Mouse (Mus musculus) kidney, postnatal 25 days (tissue): Measurements from ENCODE around the gene Pkd1.

Source experiments
- DNase-seq, 2 experiments: peaks; one replicate each; pipeline ENCODE4 v3.0.0; 2021; ENCODE audit warnings: mixed read lengths in 2 of 2

The Pkd1 gene

DNA sequence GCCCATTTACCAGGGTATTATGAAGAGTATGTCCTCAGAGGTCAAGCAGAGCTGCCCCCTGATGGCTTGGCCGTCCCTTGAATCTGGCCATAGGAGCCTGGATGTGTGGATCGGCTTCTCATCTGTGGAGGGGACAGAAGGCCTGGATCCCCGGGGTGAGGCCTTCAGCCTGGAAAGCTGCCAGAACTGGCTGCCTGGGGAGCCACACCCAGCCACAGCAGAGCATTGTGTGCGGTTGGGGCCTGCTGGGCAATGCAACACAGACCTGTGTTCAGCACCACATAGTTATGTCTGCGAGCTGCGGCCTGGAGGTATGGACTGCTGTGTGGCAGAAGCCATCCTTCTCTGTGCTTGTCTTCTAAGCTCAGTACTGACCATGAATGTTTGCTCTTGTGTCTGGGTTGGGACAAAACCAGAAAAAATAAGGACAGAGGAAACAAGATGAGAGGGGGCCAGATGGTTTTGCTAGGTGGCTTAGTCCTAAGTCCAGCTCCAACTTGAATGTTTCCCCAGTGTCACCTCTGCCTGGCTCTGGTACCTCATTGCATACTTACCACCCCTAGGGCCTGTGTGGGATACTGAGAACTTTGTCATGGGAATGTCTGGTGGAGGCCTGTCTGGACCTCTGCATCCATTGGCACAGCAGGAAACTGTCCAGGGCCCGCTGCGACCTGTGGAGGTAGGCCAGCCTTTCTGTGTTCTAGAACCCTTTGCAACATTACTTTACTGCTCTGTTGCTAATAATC is 17.6 kb downstream of the Pkd1 start:
- peak; percentile 44 to 61 for DNase-seq

DNA sequence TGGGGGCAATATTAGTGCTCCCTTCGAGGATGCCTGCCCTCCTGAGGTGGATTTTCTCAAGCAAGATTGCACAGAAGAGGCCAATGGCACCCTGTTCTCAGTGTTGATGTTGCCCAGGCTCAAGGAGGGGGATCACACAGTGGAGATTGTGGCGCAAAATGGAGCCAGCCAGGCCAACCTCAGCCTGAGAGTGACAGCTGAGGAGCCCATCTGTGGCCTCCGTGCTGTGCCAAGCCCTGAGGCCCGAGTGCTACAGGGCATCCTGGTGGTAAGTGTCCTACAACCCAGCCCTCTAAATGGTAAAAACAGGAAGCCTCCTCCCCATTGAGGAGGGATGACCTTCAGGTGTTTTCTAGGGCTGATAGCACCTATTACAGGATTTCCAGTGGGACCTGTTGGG is 20.2 kb downstream of the Pkd1 start:
- DNase-seq, result no peak

DNA sequence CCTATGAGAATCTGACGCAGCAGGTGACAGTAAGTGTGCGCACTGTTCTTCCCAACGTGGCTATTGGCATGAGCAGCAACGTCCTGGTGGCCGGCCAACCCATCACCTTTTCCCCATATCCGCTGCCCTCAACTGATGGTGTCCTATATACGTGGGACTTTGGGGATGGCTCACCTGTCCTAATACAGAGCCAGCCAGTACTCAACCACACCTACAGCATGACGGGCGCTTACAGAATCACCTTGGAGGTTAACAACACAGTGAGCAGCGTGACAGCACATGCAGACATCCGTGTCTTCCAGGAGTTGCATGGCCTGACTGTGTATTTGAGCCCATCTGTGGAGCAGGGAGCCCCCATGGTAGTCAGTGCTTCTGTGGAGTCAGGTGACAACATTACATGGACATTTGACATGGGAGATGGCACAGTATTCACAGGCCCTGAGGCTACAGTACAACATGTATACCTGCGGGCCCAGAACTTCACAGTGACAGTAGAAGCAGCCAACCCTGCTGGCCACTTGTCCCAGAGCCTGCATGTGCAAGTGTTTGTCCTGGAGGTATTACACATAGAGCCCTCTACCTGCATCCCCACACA is 23.1 kb downstream of the Pkd1 start:
- no peak for DNase-seq

DNA sequence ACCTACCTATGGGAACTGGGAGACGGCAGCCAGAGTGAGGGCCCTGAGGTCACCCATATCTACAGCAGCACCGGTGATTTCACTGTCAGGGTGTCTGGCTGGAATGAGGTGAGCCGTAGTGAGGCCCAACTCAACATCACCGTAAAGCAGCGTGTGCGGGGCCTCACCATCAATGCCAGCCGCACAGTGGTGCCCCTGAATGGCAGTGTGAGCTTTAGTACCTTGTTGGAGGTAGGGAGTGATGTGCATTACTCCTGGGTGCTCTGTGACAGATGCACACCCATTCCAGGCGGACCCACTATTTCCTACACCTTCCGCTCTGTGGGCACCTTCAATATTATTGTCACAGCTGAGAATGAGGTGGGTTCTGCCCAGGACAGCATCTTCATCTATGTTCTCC is 24.2 kb downstream of the Pkd1 start:
- DNase-seq, result no peak

DNA sequence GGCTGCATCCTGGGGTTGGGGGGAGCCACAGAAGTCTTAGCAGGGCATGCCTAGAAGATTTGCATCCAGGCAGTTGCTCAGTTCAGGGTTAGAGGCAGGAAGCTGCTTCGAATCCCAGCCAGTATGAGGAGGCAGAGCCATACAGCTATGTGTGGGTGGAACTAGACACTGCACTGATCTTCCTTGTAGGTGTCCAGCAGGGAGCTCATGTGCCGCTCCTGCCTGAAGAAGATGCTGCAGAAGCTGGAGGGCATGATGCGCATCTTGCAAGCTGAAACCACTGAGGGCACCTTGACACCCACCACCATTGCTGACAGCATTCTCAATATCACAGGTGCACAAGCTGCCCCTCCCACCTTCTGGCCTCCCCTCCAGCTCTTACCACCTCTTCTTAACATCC is 29.9 kb downstream of the Pkd1 start:
- DNase-seq, result no peak

DNA sequence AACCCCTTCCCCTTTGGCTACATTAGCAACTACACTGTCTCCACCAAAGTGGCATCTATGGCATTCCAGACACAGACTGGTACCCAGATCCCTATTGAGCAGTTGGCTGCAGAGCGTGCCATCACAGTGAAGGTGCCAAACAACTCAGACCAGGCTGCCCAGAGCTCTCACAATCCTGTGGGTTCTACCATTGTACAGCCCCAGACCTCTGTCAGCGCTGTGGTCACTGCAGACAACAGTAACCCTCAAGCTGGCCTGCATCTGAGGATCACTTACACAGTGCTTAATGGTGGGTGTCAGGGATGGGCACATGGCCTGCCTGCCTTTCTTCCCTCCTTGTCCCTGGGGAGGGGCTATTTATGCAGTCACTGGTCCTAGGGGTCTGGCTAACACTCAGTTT is 30.7 kb downstream of the Pkd1 start:
- no peak for DNase-seq

DNA sequence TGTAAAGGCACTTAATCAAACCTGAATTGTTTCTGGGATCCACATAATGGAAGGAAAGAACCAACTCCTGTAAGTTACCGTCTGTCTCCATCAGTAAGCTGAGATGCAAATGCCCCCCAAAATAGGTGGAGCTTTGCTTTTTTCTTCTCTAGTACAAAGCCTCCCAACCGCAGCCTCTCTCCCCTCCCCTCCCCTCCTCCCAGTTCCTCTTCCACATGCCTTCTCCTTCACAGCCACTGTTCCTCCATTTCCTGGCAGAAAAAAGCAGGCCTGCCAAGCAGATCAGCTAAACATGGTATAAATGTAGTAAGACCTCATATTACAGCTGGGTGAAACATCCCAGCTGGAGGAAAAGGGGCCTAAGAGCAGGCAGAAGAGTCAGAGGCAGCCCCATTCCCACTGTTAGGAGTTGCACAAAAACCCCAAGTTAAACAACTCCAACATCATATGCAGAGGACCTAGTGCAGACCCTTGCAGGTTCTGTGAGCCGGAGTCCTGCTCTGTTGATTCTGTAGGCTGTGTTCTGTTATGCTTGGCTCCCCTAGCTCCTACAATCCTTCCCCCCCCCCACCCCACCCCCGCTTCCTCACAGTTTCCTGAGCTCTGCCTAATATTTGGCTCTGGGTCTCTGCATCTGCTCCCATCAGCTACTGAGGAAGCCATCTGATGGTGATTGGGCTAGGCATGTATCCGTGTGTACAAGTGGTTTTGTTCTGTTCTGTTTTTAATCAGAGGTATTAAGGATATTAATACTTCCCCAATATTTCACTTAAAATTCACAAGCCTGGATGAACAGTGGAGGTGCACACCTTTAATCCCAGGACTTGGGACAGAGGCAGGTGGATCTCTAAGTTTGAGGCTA is 34.2 kb downstream of the Pkd1 start:
- no peak for DNase-seq

DNA sequence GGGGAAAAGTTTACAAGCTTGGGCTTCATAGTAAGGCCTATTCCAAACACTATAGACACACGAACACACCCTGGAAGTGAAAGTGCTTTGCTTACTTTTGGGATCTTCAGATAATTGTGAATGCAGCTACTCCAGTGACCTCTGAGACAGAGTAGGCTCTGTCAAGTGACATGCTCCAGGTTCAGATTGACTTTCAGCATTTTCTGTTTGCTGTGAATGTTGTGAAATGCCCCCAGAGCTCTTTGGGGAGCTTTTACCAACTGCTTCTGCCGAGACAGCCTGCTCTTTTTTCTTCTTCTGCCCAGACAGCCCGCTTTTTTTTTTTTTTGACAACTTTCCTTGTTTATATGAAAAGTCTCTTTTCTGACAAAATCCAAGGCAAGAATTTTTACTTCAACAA is 34.9 kb downstream of the Pkd1 start:
- DNase-seq, result no peak

DNA sequence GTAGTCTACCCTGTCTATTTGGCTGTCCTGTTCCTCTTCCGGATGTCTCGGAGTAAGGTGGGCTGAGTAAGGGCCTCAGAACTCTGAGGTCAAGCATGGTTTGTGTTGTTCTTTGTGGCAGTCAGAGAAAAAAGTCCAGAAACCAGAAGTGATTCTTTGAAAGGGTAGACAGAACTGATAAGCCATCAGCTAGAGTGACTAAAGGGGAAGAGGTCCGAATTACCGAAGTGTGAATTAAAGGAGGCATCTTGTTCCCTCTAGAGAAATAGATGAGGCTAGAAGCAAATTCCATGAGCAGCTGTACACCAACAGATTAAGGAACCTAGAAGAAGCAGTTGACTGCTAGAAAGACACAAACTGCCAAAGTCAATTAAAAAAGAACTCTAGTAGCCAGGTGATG is 36.9 kb downstream of the Pkd1 start:
- no peak for DNase-seq

DNA sequence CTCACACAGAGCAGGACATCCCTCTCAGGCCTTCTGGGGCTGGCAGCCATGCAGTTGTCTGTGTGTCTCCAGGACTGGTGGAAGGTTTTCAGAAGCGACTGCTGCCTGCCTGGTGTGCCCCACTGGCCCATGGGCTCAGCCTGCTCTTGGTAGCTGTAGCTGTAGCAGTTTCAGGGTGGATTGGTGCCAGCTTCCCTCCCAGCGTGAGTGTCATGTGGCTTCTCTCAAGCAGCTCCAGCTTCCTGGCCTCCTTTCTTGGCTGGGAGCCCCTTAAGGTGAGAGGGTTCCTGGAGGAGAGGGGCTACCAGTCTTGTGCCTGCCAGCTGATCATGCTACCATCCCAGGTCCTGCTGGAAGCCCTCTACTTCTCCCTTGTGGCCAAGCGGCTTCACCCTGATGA is 41.3 kb downstream of the Pkd1 start:
- no peak for DNase-seq

DNA sequence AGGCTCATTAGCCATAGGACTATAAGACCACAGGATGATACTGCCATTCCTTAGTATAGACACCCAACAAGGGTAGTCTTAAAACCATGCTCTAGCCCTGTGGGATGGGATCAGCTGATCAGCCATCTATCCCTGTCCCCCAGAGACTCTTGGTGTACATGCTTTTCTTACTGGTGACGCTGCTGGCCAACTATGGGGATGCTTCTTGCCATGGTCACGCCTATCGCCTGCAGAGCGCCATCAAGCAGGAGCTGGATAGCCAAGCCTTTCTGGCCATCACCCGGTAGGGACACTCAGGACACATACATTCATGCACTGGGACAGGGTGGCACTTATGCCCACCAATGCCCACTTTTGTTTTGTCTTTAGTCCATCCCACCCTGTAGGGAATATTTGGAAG is 42.1 kb downstream of the Pkd1 start:
- DNase-seq, result no peak

DNA sequence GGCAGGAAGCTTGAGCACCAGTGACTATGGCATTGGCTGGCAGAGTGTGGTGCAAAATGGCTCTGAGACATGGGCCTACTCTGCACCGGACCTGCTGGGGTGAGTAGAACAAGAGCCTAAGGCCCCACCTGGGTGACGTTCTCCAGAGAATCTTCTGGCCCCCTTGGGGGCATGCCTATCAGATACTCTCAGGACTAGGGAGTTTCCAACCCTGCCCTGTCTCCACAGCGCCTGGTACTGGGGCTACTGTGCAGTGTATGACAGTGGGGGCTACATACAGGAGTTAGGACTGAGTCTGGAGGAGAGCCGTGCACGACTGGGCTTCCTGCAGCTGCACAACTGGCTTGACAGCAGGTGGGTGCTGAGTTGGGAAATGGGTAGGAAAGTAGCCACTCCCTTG is 43.6 kb downstream of the Pkd1 start:
- no peak for DNase-seq

DNA sequence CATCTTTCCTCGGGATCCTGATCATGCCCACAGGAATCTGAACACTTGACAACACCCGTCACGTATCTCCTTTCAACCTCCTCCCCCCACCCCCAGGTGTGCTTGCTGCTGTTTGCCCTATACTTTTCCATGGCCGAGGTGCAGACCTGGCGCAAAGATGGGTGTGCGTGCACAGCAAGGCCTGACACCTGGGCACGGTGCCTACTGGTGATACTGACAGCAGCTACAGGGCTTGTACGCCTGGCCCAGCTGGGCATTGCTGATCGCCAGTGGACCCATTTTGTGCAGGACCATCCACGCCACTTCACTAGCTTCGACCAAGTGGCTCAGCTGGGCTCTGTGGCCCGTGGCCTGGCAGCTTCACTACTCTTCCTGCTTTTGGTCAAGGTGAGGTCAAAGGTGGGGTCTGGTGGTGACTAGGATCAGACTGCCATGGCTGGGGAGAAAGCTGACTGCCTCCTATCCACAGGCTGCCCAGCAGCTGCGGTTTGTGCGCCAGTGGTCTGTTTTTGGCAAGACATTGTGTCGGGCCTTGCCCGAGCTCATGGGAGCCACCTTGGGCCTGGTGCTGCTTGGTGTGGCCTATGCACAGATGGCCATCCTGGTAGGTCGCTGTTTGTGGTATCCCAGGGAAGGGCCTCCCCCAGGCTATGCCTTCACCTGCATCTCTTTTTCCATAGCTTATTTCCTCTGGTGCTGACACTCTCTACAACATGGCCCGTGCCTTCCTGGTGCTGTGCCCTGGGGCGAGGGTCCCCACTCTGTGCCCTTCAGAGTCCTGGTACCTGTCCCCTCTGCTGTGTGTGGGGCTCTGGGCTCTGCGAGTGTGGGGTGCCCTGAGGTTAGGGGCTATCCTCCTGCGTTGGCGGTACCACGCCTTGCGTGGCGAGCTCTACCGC is 44.6 kb downstream of the Pkd1 start:
- DNase-seq, result no peak

DNA sequence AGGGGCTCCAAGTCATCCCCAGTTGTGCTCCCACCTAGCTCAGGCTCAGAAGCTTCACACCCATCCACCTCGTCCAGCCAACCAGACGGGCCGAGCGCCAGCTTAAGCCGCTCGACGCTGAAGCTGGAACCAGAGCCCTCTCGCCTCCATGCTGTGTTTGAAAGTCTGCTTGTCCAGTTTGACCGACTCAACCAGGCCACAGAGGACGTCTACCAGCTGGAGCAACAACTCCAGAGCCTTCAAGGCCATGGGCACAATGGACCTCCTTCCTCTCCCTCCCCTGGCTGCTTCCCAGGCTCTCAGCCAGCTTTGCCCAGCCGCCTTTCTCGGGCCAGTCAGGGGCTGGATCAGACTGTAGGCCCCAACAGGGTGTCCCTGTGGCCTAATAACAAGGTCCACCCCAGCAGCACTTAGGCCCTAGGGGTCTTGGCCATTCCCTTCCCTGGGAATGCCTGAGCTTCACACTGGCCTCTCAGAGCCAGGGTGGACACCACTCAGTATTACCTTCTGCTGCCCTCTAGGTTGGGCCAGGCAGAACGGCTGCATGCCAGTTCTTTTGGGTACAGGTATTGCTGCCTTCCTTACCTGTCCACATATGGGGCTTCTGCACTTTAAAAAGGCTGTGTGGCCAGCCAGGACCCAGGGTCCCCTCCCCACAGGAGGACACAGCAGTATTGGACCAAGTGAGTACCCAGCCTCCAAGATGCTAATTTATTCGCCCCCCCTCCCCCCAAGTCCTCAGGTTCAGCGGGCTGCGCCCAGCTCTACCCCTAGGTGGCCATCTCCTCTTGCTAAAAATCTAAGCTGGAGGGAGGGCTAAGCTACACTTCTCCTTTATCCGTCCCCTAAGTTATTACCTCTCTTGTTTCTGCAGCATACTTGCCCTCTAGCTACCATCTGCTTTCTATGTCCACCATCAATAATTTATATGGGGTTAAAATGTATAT is 45.8 kb downstream of the Pkd1 start:
- DNase-seq, result no peak

DNA sequence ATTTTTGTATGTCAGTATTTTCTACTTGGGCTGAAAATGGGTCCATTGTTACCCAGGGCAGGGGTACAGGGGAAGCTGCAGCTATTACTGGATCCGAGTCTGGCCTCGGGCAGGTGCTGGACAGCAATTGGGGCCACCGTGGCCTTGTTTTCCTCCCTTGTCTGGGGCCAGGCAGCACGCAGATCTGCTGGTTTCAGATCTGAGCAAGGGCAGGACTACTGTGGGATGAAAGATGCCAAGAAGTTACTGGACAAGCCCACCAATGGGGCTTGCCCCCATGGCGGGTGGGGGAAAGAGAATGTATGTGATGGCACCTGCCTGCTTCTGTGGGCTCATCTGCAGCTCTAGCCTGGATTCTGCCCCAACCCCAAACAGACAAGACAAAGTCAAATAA is 46.4 kb downstream of the Pkd1 start:
- DNase-seq, result no peak

DNA sequence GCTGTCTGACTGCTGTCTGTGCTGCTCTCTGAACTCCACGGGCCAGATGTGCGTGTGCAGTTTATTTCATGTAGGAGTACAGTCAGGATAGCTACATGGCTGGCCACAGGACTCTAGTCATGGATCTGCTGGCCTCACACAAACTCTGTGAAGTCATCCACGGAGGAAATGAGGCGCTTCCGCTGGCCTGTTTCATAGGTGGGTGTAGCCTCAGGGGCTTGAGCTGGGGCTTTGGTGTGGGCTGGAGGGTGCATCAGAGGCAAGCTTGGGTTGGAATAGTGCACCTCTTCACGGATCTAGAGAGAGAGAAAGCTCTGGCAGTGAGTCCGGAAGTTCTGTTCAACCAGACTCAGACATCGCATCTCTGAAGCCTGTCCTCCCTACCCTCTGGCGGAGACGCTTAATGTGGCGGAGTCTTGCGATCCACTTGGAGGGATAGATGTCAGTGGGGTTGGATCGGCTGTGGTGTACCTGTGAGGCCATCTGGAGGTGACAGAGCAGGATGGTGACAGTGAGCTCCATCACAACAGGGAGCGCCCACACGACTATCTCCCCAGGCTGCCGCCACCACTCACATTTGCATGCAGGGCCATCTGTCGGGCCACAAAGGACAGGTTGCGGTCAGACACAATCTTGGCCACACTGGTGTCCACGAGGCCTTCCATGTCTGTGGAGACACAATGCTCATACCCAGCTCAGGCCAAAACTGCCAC is 47.0 kb downstream of the Pkd1 start:
- DNase-seq, result no peak

DNA sequence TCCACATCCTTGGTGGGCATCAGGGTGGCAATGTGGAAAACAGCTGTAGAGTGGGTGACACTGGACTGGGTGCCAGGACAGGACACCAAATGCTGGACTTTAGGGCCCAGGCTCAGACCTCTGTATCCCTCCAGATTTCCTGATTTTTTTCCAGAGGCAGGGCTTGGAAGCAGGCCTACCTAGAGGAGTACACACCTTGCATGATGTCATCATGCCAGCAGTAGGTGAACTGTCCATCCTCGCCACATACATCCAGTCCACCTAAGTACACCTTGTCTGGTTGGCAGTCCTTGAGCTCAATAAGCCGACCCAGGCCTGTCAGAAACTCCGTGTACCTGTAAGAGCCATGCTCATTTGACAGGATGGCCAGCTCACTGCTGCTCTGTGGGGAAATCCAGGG is 48.4 kb downstream of the Pkd1 start:
- DNase-seq, result no peak

DNA sequence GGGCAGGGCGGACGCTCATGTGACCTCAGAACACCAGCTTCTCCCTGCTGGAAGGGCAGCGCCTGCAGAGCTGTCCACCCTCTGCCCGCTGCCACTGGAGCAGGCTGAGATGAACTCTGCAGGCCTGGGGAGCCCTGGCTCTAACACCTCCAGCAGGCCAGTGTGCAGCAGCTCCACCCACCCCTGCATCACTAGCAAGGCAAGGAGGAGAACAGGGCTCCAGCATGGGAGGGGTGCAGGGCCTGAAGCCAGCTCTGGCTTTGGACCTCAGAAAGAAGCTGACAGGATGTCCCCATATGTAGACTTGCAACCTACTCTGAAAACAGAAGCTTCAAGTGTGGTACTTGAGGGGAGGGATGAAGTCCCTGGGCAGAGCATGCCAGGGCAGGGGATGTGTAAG is 50.9 kb downstream of the Pkd1 start:
- no peak for DNase-seq

DNA sequence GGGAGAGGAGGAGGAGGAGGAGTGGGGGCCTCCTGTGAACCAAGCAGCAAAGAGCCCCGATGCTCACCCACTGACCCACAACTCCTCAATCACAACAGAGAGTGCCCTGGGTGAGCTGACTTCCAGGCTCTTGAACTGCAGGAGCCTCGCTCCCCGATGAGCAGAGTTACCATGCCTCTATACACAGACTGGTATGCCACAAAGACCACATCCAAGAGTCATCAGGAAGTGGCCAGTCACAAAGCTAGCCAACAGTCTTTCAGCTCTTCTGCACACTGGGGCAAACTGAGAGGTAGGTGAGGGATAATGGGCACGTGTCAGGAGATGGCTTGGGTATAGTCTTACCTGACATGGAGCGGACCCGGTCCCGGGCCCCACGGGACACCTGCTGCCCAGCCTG is 54.3 kb downstream of the Pkd1 start:
- DNase-seq, result no peak

DNA sequence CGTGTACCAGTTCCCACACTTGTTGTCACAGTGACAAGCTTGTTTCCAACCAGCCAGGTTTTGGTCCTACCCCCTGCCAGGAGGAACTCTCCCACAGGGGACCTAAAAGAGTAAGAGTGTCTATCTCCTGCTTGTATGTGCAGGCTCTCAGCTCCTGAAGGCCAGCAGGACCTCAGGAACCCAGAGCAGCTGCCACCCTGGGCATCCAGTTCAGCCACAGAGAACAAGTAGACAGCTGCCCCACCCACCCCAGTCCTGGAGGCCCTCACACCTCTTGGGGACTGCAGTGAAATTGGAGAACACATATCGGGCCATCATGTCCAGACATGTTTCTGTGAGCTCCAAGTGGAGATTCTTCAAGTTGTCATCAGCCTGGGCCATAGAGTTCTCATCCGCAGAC is 54.9 kb downstream of the Pkd1 start:
- DNase-seq, result no peak

DNA sequence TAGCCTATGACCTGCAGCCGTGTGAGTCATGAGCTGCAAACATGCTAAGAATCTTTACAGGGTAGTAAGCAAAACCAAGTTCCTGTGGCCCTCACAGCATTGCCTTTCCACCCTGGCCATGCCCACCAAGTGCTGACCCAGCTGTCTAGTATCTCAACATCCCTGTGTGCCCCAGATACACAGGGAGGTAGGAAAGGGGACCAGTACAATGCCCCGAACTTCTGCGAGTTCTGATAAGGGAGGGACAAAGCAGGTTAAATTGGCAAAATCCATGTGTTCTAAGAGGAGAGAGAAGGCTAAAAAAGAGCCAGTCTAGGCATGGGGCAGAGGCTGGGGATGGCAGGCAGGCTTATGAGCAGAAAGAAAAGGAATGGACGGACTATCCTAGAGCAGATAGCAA is 58.7 kb downstream of the Pkd1 start:
- no peak for DNase-seq
